Mouse (Mus musculus) splenic B cell, adult 2 months (primary cell): ENCODE data around the gene Tubgcp6.

ENCODE experiments used
- DNase-seq: peaks from one replicate; pipeline ENCODE4 v3.0.0-alpha.2; 2011; ENCODE audit warnings: low read depth, low spot score
- H3K27me3 ChIP-seq: 2 replicates; pipeline ENCODE4 v1.6.1; 2012; ENCODE audit warnings: mild to moderate bottlenecking, low read length, moderate library complexity, mixed read lengths; ENCODE audit not compliant: control insufficient read depth, poor library complexity, insufficient read depth, severe bottlenecking
- H3K36me3 ChIP-seq: 2 replicates; pipeline ENCODE4 v1.6.1; 2012; ENCODE audit warnings: mild to moderate bottlenecking, low read length, moderate library complexity, mixed read lengths; ENCODE audit not compliant: control insufficient read depth, poor library complexity, insufficient read depth, severe bottlenecking

Tubgcp6 gene

DNA sequence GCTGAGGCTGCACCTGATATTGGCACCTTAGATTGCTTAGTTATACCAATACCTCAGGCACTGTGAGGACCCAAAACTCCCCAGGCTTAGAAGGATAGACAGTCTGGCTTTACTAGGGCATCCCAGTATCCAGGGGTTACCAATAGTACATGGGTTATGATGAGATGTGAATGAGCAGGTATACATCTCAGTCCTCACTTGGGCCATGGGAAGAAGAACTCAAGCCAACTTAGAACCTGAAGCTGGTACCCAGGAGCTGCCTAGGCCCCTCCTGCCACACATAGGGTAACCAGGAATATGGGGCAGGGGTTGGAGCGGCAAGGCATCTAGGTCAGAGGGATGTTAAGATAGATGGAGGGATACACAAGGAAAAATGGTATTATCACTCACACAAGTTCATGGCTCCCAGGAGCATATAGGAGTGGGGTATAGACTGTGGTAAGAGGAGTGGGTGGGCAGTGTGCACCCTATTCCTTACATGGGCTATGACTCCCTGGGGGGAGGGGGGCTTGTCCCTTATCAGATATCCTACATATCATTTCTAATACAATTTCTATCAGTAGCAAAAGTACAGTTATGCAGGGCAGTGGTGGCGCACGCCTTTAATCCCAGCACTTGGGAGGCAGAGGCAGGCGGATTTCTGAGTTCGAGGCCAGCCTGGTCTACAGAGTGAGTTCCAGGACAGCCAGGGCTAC, 13.7 kb upstream of the Tubgcp6 start:
- Histone ChIP-seq H3K27me3 (0 out of 2 replicates have a peak, but pooled peaks cover 2% of the 10 kb centered on the region), H3K36me3 (no peaks in the 10 kb centered on the region)
- no peak for DNase-seq

DNA sequence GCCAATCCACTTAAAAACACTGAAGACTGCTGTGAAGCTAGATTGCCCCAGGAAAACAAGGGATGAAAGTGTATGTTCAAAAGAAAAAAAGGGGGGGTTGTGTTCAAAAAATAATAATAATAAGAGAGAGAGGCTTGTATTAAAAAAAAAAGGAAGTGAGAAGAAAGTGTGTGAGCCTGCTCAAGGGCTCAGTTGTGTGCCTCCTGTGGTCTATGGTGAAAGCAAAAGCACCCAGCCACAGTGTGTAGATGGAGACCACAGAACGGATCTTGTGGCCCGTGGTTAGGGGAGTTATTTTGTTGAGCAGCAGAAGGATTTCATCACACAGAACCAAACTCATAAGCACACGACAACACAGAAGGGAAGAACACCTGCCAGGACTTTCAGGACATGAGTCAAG, 8.4 kb upstream of the Tubgcp6 start:
- H3K27me3 ChIP-seq, result no peaks in the 10 kb centered on the region
- peaks cover 2% of the 10 kb centered on the region; the same call in 1 of the 2 replicates for H3K36me3 ChIP-seq
- peak; percentile 90 for DNase-seq

DNA sequence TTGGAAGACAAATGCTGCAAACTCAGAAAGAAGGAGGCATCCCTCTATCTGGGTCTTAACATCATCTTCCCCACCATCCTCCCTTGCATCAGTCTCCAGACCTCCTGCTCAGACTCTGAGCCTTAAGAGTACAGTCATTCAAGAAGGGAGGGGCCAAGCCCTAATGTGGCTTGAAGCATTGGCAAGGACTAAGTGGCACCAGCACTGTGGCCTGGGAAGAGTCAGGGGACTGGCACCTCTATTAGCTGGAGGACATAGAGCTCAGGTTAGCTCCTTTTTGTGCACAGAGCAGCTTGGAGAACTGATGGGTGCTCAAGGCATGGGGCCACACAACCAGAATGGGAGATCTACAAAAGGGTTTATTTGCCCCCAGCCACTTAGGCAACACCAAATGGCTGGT, 7.3 kb upstream of the Tubgcp6 start:
- H3K27me3 ChIP-seq, result no peaks in the 10 kb centered on the region
- no peak for DNase-seq
- H3K36me3 ChIP-seq, result peaks cover 8% of the 10 kb centered on the region; the same call in 1 of the 2 replicates

DNA sequence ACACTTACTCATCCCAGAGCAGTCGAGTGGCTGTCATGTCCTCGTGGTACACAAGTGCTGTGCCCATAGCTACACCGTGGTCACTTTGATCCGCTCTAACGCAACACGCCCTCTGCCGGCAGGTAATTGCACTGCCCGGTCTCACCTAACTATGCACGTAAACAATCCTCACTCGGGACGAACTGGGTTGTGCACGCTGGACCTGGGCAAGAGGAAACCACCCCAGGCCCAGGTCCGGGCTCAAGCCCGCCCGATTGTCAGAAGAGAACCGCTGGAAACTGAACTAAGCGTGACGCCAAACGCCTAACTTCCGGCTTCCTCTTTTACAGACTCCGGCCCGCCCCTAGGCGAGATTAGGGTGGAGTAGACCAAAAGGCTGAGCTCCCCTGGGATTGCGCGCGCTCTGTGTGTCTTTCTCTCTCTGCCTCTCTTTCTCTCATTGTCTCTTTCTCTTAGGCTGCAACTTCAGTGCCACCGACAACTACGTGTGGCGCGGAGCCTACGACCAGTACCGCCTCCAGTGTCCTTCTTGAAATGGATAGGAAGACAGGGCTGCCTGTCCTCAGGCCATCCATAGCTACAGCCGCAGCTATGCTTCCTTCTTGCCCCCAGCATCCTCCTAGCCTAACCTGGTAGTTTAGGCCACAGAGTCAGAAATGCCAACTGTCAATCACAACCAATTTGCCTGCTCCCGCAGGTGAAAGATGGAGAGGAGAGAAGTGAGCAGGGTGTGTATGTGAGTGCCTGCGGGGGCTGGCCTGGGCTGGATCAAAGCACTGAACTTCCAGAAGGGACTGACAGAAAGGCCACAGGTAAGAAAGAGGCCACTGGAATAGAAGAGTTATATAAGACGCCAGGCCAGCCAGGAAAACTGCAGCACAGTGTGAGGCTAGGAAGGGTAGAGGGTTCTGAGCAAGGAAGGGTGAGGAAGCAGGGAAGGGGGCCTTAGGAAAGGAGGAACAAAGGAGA, 5.8 kb upstream of the Tubgcp6 start, which contains the start of gene Hdac10:
TSS of gene Hdac10 (minus strand) at position 319 of the 969 bp plus-strand sequence.
- peak; percentile 91 for DNase-seq
- H3K27me3 ChIP-seq, result no peaks in the 10 kb centered on the region

DNA sequence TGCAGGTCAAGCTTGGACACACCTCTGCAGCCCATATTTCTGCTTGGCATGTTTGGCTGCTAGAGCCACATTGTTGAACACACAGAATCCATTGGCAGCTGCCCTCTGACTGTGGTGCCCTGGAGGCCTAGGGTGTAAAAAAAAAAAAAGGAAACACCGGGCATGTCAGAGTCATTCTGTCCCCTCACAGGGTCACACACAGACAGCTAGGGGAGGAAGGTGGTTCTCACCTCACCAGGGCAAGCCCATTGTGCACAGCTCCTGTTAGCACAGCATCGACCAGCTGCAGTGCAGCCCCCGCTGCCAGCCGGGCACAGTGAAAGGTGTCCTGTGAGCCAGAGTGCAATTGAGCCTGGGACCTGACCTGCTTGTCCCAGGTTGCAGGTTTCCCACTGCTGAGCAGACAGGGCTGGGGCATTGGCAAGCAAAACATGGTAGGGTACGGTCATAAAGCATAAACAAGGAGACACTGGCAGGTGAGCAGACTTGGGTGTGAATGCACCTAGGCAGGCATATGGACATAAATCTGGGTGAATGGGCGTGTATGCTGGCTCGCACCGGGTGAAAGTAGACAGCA, 4.5 kb upstream of the Tubgcp6 start:
- H3K27me3 ChIP-seq, result no peaks in the 10 kb centered on the region
- DNase-seq, result no peak
- H3K36me3 ChIP-seq, result peaks cover 11% of the 10 kb centered on the region; the same call in 1 of the 2 replicates

More for the DNA sequence above, 5.8 kb upstream of the Tubgcp6 start, which contains the start of gene Hdac10:
- peaks cover 11% of the 10 kb centered on the region; the same call in 1 of the 2 replicates for H3K36me3 ChIP-seq

DNA sequence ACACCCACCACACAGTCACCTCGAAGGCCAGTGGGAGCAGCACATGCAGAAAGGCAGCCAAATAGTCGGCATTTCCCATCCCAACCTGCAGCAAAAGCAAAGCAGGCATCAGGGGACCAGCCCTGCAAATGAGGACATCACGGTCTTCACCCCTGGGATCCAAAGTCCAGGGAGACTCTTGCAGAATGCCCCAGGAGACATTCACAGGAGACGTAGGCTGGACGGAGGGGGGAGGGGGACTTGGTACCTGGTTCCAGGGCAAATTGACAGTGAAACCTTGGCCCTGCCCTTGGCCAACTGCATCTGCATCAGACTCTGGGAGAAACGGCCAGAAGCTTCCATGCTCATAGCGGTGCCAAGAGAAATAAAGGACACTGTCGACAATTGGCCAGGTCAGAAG, 3.7 kb upstream of the Tubgcp6 start:
- no peaks in the 10 kb centered on the region for H3K27me3 ChIP-seq
- no peak for DNase-seq
- peaks cover 11% of the 10 kb centered on the region; the same call in 1 of the 2 replicates for H3K36me3 ChIP-seq

DNA sequence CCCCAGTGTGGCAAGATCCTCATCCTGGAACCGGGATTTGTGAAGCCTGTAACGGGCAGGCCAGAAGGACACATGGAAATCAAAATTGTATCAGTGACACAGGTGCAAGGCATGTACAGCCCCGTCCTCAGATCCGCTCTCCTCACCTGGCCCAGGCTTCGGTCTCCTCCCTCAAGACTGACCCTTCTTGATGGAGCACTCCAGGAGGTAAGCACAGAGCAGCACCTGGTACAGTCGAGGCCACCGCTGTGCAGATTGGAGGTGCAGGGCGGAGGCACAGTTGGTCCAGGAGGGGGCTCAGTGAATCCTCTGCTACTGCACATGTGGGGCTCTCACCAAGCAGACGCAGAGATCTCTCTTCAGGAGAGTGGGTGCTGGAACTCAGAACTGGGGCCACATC, 2.4 kb upstream of the Tubgcp6 start:
- Histone ChIP-seq H3K27me3 (no peaks in the 10 kb centered on the region), H3K36me3 (peaks cover 11% of the 10 kb centered on the region; the same call in 1 of the 2 replicates)
- no peak for DNase-seq

DNA sequence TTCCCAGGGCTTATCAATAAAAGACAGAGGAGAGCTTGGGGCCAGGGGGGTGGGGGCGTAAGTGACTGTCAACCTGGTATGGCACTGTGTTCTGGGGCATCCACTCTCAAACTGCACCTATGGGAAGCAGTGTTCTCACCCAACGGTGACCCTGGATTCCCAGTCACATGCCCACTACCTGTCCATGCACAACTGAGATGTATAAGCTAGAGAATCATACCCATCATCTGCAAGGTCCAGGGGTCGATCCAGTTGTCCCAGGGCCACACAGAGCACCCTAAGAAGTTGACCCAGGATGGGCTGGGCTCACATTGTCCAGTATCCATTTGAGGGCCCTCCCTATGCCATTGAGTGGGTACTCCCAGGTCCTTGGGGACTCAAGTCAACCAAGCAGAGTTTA, 1.4 kb upstream of the Tubgcp6 start:
- Histone ChIP-seq H3K36me3 (peaks cover 11% of the 10 kb centered on the region; the same call in 1 of the 2 replicates), H3K27me3 (no peaks in the 10 kb centered on the region)
- DNase-seq, result no peak

DNA sequence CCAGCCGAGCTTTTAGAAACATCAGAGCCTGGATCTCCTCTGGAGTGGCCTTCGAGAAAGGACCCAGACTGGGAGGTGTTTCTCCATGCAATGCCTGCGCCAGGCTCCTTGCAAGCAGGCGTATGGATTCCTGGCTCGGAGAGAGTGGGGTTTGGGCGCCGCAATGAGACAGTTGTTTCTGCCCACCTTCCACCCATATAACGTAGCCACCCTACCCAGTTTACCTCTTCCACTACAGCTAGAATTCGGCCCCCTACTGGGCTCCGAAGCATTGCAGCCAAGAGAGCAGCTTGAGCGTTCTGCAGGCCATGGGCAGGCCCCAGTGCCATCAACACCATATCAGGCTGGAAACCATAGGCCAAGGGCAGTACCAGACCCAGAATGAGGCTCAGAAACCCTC, 683 bp upstream of the Tubgcp6 start:
- no peaks in the 10 kb centered on the region for H3K27me3 ChIP-seq
- no peak for DNase-seq

DNA sequence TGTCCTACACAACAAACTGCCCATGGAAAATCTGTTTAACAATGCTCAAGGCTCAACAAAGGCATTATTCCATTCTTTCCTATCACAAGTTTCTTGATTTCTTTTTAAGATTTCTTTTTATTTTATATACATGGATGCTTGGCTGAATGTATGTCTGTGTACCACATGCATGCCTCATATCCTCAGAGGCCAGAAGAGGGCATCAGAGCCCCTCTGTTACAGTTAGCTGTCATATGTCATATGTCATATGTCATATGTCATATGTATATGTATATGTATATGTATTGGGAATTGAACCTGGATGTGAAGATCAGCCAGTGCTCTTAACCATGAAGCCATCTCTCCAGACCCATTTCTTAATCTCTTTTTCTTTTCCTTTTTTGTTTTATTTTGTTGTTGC, 4.9 kb downstream of the Tubgcp6 start:
- no peaks in the 10 kb centered on the region for H3K27me3 ChIP-seq
- DNase-seq, result peak; percentile 83
- H3K36me3 ChIP-seq, result peaks cover 6% of the 10 kb centered on the region; the same call in 1 of the 2 replicates

More for the DNA sequence above, 683 bp upstream of the Tubgcp6 start:
- H3K36me3 ChIP-seq, result peaks cover 11% of the 10 kb centered on the region; the same call in 1 of the 2 replicates

DNA sequence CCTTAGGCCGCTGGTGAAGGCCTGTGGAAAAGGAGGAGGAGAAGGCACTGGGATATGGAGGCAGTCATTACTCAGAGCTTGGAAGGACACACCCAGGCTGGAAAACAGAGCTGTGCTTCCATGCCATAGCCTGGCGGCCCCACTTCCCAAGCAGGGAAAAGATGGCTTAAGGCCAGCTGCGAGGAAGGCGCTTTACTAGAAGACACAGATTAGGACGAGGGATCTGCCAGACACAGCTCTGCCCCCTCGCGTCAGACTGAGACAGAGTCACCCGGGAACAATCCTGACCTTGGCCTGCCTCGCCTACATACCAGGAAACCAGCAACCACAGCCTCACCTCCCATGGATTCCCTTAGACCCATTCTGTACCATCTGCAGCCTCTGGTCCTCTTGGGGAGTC, 12.8 kb downstream of the Tubgcp6 start:
- Histone ChIP-seq H3K36me3 (peaks cover 7% of the 10 kb centered on the region), H3K27me3 (no peaks in the 10 kb centered on the region)
- DNase-seq, result no peak

DNA sequence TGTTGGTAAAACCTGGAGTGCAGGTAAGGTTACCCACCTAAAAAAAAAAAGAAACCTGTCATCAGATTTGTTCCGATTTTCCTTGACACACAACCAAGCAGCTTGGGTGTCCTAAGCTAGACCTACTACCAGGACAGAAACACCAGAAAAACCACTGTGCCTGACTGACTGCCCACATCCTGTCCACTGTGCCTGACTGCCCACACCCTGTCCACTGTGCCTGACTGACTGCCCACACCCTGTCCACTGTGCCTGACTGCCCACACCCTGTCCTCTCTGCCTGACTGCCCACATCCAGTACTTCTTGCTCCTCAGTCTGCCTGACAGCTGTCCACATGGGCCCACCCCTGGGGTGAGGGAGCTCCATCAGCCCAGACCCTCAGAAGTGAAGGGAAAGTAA, 15.9 kb downstream of the Tubgcp6 start:
- H3K27me3 ChIP-seq, result no peaks in the 10 kb centered on the region
- no peak for DNase-seq
- peaks cover 8% of the 10 kb centered on the region for H3K36me3 ChIP-seq

DNA sequence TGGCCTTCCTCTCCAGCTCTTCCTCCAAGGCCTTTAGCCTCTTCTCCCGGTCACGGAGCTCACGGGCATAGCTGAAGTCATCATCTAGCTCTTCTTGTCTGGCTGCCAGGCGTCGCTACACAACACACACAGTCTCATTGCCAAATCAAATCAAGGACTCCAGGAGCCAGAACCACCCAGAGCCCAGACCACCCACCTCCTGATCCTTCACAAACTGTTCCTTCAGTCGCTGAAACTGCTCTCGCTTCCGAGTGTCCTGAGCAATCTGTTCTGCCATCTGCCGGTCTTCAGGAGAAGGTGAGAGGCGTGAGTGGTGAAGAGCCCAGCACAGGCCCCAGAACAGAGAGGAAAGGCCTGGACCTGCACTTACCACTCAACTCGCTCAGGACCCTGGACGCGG, 16.8 kb downstream of the Tubgcp6 start:
- Histone ChIP-seq H3K27me3 (no peaks in the 10 kb centered on the region), H3K36me3 (peaks cover 9% of the 10 kb centered on the region)
- no peak for DNase-seq

DNA sequence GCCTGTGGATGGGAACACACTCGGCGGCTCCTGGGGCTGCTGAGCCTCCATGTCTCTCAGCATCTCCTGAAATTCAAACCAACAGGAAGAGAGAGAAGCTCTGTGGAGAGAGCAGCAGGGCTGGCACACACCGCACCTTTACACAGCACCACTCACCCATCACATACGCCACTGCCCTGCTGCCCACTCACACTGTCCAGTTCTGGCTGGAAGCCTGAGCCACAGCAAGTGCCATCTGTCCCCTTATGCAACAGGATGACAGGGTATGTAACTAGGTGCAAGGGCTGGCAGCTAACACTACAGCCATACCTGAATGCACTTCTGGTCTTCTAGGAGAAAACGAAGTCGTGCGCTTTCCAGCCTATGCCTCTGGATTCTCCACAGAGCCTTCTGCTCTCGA, 18.5 kb downstream of the Tubgcp6 start:
- Histone ChIP-seq H3K27me3 (no peaks in the 10 kb centered on the region), H3K36me3 (peaks cover 9% of the 10 kb centered on the region; the same call in 1 of the 2 replicates)
- DNase-seq, result no peak
